Mouse (Mus musculus) hindbrain, embryonic 12.5 days (tissue): Measurements from ENCODE around the gene Alg9. TPM values are rescaled to one million over a fixed set of nuclear protein-coding genes. Genes with fewer than 3 reads are reported as not detected.

Experiments used
- ATAC-seq: fragments of 200-750 bp; cut with Nextera tagmentation; 2 replicates; pipeline ENCODE4 v1.8.0; 2017; ENCODE audit warnings: moderate TSS enrichment; ENCODE audit not compliant: low FRiP score
- H3K27ac ChIP-seq: fragments of 300-500 bp; sonication (generic); 2 replicates; pipeline ENCODE4 v1.5.1; 2016; ENCODE audit warnings: mild to moderate bottlenecking
- H3K27me3 ChIP-seq: fragments of 300-500 bp; sonication (generic); 2 replicates; pipeline ENCODE4 v1.6.1; 2016; ENCODE audit warnings: mild to moderate bottlenecking
- H3K36me3 ChIP-seq: fragments of 300-500 bp; sonication (generic); 2 replicates; pipeline ENCODE4 v1.6.1; 2016; ENCODE audit warnings: mild to moderate bottlenecking
- H3K4me1 ChIP-seq: fragments of 300-500 bp; sonication (generic); 2 replicates; pipeline ENCODE4 v1.6.1; 2016
- H3K4me2 ChIP-seq: fragments of 300-500 bp; sonication (generic); replicated peaks from 2 replicates; pipeline ENCODE4 v1.6.1; 2016; ENCODE audit warnings: mild to moderate bottlenecking
- H3K4me3 ChIP-seq: fragments of 300-500 bp; sonication (generic); 2 replicates; pipeline ENCODE4 v1.5.1; 2016; ENCODE audit warnings: mild to moderate bottlenecking
- H3K9ac ChIP-seq: fragments of 300-500 bp; sonication (generic); 2 replicates; pipeline ENCODE4 v1.6.1; 2016; ENCODE audit warnings: mild to moderate bottlenecking, moderate library complexity
- H3K9me3 ChIP-seq: fragments of 300-500 bp; sonication (generic); replicated peaks from 2 replicates; pipeline ENCODE4 v1.6.1; 2016; ENCODE audit warnings: mild to moderate bottlenecking
- WGBS: fragments of 180-500 bp; shearing (Covaris S2); methylation state at CpG from one replicate; pipeline ENCODE4 v1.1.7; 2016; 5-methylcytosine and 5-hydroxymethylcytosine counted together
- polyA plus RNA-seq: library from polyadenylated mRNA; unstranded; fragments of >200 nt; fragmentation: Nextera tagmentation; extraction: Ambion mirVana; gene quantifications from 2 replicates; pipeline ENCODE4 v1.2.1, GENCODE M21; 2016

The Alg9 gene
- polyA plus RNA-seq = 44.9 and 50.6 TPM in 2 replicates

DNA sequence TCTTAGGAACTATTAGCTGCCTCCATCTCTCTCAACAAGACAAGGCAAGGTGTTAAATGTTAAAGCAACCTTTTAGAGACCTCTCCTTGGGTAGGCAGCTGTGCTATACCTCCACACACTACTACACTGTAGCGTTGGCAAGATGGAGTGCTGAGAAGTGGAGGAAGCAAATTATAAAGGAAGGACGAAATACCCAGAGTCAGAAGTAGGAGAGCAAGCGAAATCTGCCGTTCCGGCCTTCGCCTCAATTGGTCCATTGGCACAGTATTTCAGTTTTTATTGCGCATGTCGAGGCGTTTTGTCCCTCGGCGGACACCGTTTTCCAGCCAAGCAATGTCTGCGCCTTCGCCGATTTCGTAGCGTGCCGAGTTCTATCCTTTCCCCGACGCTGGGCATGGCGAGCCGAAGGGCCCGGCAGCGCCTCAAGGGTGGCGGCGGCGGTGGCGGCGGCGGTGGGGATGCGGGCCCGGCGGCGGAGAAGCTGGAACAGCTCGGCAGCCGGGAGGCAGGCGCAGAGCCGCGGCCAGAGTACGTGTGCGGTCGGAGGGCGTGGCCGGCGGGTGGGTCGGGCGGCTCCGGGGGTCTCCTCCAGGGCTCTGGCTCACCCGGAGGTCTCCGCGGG lies at the start of gene Alg9, which contains the start of gene 1110032A03Rik:
TSS of gene Alg9 (plus strand) at position 29 of the 622 bp plus-strand sequence.
TSS of gene 1110032A03Rik (minus strand) at position 530 of the 622 bp plus-strand sequence.
- H3K9me3 ChIP-seq = no peaks in the 10 kb centered on the region
- under 1% methylated on average over 51 of the region's 51 CpGs for WGBS

DNA sequence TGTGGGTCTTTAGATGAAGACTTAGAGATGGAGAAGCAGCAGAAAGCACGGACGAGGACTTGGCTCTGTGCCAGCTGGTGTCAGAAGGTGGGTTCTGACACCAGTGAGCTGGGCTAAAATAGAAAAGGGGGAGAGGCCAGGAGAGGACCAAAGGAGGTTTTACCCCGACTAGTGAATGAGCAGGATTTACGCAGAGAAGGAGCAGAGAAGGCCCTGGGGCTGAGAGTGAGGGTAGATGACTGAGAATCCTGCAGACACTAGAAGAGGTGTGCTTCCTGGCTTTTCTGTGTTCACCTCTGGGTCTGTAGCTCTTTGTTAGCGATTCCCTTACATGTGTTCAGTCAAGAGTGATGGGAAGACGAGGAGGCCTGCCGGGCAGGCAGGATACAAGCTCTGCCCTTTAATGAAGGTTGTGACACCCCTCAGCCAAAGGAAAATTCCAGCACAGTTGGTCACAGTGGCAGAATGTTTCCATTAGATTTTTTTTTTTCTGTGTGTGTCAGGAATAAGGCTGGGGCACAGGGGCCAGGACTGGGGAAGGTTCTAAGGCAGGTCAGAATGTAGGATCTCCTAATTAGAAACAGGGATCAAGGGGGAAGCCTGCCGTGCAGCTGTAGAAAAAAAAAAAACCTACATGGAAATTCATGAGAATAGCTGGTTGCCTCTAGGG lies 48.8 kb upstream of the Alg9 start:
- Histone ChIP-seq H3K36me3 (no peaks in the 10 kb centered on the region), H3K4me3 (peak overlapping the region; percentile 53), H3K27me3 (no peaks in the 10 kb centered on the region), H3K4me1 (peaks cover 58% of the 10 kb centered on the region), H3K9me3 (no peaks in the 10 kb centered on the region), H3K27ac (peak overlapping the region; percentile 86), H3K4me2 (peak overlapping the region; percentile 82), H3K9ac (peak overlapping the region; percentile 82; the same call in 1 of the 2 replicates)
- no peak for ATAC-seq
- WGBS = 28% methylated on average over 8 of the region's 8 CpGs

More for the DNA sequence above, at the start of gene Alg9, which contains the start of gene 1110032A03Rik:
- Histone ChIP-seq H3K4me3 (peak within 1 kb of the TSS; percentile 94), H3K36me3 (peaks cover 19% of the 10 kb centered on the region), H3K9ac (peak within 1 kb of the TSS; percentile 93), H3K4me1 (peaks cover 17% of the 10 kb centered on the region), H3K27ac (peak within 1 kb of the TSS; percentile 92), H3K4me2 (peak within 1 kb of the TSS; percentile 83), H3K27me3 (no peaks in the 10 kb centered on the region)
- peak; percentile 88 for ATAC-seq

DNA sequence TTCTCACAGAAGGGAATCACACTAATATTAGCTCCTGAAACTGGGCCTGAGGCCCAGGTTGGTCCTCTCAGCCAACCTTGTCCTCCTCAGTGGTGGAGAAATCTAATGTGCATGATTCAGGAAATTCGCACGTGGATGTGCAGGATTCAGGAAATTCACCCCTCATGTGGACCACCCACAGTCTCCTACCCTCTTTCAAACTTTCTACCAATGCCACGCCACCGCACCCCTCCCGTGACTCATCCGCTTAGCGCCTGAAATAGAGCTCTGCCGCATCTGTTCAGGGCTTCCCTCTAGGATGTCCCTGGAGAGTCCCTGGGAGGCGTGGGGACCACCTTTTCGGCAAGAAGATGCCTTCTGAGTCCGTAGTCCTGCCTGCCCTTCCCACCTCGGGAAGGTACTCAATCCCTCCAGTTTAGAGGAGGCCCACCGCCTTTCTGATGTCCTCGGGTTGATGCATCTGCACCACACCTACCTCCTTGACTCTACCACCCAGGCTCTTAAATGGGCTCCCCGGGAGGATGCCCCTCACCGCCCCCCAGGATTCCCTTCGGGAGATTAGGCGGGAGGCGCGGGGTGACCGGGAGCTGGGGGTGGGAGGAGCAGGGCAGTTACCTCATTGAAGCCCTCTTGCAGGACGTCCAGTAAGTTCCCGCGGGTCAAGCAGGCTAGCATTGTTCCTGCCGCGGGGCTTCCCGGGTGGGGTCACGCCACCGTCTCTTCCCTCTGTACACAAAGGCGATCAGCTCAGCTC lies 47.5 kb upstream of the Alg9 start:
- Histone ChIP-seq H3K9ac (peak overlapping the region; percentile 82), H3K4me2 (peak overlapping the region; percentile 82), H3K9me3 (no peaks in the 10 kb centered on the region), H3K36me3 (no peaks in the 10 kb centered on the region), H3K4me1 (peaks cover 53% of the 10 kb centered on the region), H3K27ac (peak overlapping the region; percentile 86), H3K27me3 (no peaks in the 10 kb centered on the region), H3K4me3 (peak overlapping the region; percentile 53)
- no peak; the same call in 1 of the 2 replicates for ATAC-seq
- 2% methylated on average over 30 of the region's 30 CpGs for WGBS

DNA sequence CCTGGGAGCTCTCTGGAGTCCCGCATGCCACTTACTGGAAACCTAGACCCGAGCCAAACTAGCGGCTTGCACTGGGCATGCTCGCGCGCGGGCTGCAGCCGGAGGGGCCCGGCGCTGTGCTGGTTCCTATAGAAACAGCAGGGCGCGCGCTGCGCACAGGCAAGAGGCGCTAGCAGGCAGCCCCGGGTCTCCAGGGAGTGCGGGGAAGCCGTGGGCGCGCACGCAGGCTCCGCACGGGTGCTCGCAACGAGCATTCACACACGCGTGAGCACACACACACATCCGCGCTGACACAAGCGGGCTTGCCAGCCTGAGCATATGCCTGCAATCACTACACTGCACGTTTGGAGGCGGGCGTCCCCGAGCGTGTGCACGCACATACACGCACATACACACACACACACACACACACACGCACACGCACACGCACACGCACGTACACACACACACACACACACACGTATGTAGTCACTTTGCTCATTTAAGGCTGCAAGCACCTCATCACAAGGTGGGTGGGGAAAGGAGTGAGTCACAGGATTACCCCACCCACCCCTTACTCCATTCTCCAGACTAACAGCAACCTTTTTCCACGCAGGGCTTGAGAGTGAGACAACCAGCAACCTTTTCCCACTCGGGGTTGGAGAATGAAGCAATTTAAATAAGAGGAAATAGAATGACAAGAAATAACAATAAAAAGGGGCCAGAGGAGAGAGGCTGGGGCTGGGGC lies 46.7 kb upstream of the Alg9 start:
- no peaks in the 10 kb centered on the region for H3K27me3 ChIP-seq
- H3K4me2 ChIP-seq = peak overlapping the region; percentile 82
- H3K9me3 ChIP-seq = no peaks in the 10 kb centered on the region
- peaks cover 54% of the 10 kb centered on the region for H3K4me1 ChIP-seq
- H3K36me3 ChIP-seq = no peaks in the 10 kb centered on the region
- peak overlapping the region; percentile 53 for H3K4me3 ChIP-seq
- WGBS = under 1% methylated on average over 45 of the region's 45 CpGs
- ATAC-seq = peak; percentile 96
- H3K27ac ChIP-seq = peak overlapping the region; percentile 86
- peak overlapping the region; percentile 82 for H3K9ac ChIP-seq

DNA sequence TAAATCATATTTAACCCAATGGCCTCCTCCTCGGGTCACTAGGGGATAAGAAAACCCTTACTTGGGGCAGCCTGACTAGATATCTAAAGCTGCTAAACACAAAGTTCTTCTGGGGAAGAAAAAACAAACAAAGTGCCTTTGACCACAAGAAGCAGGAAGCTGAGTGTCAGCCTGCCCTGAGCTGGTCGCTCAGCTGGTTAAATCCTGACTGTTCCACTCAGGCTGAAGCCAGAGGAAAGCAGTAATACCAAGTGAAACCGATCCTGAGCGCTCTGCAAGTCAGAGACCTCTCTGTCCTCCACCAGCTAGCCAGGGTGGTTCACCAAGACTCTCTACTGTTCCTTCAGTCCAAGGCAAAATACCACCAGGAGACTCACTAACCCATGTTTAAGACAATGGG lies 45.2 kb upstream of the Alg9 start:
- WGBS = 54% methylated on average over 4 of the region's 4 CpGs
- Histone ChIP-seq H3K4me2 (no peak overlapping the region), H3K9me3 (no peaks in the 10 kb centered on the region), H3K36me3 (no peaks in the 10 kb centered on the region), H3K9ac (no peak overlapping the region), H3K4me1 (peaks cover 44% of the 10 kb centered on the region), H3K27ac (no peak overlapping the region), H3K4me3 (no peak overlapping the region), H3K27me3 (no peaks in the 10 kb centered on the region; the same call in 1 of the 2 replicates)
- ATAC-seq = no peak

DNA sequence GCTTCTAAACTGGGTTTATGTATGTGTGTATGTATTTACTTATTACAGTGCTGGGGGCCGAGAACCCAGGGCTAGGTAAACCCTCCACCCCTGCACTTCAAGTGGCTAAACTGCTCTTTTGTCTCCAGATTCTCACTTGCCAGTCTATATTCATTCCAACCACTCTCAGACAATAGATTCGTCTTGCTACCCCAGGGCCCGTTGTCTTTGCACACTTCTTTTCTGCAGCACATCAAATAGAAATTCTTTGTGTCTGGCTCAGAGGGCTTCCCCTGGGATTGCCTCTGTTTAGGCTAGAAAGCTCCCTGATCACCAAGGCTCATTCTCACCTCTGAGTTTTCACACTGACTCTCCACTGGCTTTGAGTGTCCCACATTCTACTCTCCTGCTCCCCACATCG lies 42.3 kb upstream of the Alg9 start:
- H3K9me3 ChIP-seq = no peaks in the 10 kb centered on the region
- no peak overlapping the region for H3K4me2 ChIP-seq
- H3K27me3 ChIP-seq = no peaks in the 10 kb centered on the region; the same call in 1 of the 2 replicates
- peak overlapping the region; percentile 49; the same call in 1 of the 2 replicates for H3K27ac ChIP-seq
- H3K36me3 ChIP-seq = no peaks in the 10 kb centered on the region
- no peak overlapping the region for H3K4me3 ChIP-seq
- 9% methylated on average over 4 of the region's 4 CpGs for WGBS
- ATAC-seq = no peak
- no peak overlapping the region for H3K9ac ChIP-seq
- H3K4me1 ChIP-seq = peaks cover 16% of the 10 kb centered on the region

DNA sequence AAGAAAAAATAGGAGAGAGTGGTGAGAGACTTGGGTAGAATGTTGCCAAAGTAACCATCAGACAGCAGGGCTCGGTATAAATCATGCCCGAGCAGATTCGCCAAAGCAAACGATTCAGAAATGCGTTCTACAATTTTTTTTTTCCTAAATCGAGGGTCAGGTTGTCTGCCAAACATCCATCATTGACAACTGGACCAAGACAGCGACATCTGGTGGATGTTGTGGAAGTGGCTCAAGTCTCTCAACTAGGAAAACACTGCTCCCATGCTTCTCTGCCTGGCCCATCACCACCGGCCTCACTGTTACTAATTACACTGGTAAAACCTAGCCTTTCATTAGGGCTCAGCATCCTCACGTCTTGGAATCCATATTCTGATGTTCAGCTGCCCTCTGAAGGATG lies 39.8 kb upstream of the Alg9 start:
- Histone ChIP-seq H3K4me3 (no peak overlapping the region), H3K27me3 (no peaks in the 10 kb centered on the region; the same call in 1 of the 2 replicates), H3K36me3 (no peaks in the 10 kb centered on the region), H3K4me2 (peak overlapping the region; percentile 34), H3K27ac (no peak overlapping the region), H3K4me1 (peaks cover 21% of the 10 kb centered on the region), H3K9me3 (no peaks in the 10 kb centered on the region), H3K9ac (no peak overlapping the region)
- no peak for ATAC-seq
- 6% methylated on average over 9 of the region's 9 CpGs for WGBS

DNA sequence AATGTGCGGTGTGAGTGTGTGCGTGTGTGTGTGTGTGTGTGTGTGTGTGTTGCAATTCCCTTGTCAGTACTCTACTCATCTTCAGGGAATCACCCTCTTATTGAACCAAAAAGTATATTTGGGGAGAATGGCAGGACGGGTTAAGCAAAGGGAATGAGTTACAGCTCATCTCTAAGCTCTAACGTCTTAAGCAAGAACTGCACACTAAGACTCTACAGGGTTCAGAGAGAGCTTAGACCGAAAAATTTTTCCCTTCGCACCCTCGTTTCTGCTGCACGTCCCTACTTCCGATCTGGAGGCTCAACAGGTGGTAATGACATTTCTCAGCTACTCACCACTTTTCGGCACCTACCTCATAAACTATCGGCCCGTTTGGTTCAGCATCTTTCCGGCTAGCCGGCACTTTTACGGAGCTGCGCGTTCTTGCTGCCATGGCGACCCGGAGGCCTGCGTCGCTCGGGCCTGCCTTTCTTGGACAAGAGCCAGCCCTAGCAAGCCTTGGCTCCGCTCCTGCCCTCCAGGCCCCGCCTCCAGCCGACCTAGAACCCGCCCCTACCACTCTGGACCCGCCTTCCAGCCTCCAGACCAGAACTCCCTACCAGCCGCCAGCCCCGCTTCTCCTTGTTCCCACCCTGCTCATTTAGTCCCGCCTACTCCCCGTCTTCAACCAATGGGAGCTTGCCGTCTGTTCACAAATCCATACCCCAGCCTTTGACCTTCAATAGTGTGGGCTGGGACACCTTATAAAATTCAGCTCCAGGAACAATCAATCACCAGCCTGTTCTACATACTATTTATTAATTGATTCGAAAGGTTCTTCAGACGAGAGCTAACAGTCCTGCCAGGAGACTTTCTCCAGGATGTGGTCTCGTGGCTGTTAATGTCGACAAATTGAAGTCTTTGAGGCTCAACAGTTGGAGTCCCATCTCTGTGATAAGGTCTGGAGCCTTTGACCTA lies 35.6 kb upstream of the Alg9 start, which contains the start of gene Dixdc1:
TSS of gene Dixdc1 (minus strand) at position 604 of the 957 bp plus-strand sequence.
- H3K4me2 ChIP-seq = peak within 1 kb of the TSS; percentile 54
- ATAC-seq = peak; percentile 97
- H3K9ac ChIP-seq = peak within 1 kb of the TSS; percentile 39; the same call in 1 of the 2 replicates
- H3K4me3 ChIP-seq = peak within 1 kb of the TSS; percentile 26
- H3K27me3 ChIP-seq = no peaks in the 10 kb centered on the region
- 12% methylated on average over 36 of the region's 36 CpGs for WGBS
- H3K4me1 ChIP-seq = peaks cover 9% of the 10 kb centered on the region
- no peak within 1 kb of the TSS for H3K27ac ChIP-seq
- no peaks in the 10 kb centered on the region for H3K36me3 ChIP-seq
- H3K9me3 ChIP-seq = no peaks in the 10 kb centered on the region

DNA sequence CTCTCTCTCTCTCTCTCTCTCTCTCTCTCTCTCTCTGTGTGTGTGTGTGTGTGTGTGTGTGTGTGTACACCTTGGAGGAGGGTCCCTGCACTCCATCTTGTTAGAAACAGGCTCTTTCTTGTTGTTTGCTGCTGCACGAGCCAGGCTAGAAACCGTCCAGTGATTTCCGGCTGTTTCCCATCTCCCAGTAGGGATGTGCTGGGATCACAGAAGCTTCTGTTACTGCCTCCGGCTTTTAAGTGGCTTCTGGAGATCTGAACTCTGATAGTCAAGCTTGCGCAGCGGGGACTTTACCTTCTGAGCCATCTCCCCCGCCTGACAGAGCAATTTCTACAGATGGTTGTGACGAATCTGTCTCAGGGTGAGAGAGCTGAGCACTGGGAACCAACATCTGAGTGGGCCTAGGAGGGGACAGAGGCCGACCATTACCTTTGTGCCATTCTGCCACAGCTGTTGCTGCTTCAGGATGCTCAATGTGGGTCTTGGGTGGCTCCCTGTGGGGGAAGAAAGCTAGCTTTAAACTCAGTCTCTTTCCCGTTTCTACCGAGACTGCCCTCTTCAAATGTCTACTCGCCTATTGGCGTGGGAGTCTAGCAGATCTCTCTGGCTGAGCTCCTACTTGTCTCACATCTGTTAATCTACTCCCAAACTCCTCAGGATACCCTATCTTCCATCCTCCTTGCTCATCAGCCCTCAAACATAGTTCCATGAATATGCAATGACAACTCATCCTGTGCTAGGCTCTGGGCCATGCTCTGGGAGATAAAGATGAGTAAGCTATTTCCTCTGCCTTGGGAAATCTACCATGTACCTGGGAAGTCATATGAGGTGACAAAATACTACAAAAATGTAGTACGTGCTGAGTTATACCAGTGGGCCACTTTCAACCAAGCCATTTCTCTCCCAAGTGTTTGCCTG lies 33.7 kb upstream of the Alg9 start:
- Histone ChIP-seq H3K4me3 (no peak overlapping the region), H3K27me3 (peaks cover 12% of the 10 kb centered on the region), H3K4me1 (peaks cover 11% of the 10 kb centered on the region), H3K9ac (no peak overlapping the region), H3K4me2 (no peak overlapping the region), H3K27ac (no peak overlapping the region), H3K36me3 (no peaks in the 10 kb centered on the region), H3K9me3 (no peaks in the 10 kb centered on the region)
- ATAC-seq = no peak
- 93% methylated on average over 14 of the region's 14 CpGs for WGBS

DNA sequence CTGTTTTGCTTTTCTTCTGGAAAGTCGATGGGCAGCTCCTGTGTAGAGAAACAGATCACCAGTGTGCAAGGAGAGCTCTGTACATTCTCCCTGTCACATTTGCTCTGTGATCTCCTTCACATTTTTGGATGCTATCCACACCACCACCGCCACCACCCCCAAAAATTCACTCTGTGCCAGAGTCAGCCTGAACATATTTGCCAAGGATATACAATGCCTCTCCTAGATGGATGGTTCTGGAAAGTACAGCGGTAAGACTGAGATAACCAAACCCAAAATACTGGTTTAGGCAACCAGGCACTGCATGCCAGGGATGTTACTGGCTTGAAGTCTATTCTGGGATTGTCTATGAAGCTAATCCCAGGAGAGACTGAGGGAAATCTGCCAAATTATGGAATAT lies 32.6 kb upstream of the Alg9 start:
- H3K9me3 ChIP-seq = no peaks in the 10 kb centered on the region
- no peak overlapping the region for H3K4me2 ChIP-seq
- H3K4me3 ChIP-seq = no peak overlapping the region
- H3K27ac ChIP-seq = no peak overlapping the region
- H3K27me3 ChIP-seq = peaks cover 23% of the 10 kb centered on the region
- WGBS = 83% methylated on average over 3 of the region's 3 CpGs
- ATAC-seq = no peak
- H3K36me3 ChIP-seq = no peaks in the 10 kb centered on the region
- H3K4me1 ChIP-seq = peaks cover 15% of the 10 kb centered on the region
- no peak overlapping the region for H3K9ac ChIP-seq
